Mouse (Mus musculus): ENCODE results near the gene Lrp5.

The Lrp5 gene

GRCm38 (mm10) chr19:3609826-3610225 lies 76.5 kb downstream of the Lrp5 start:
- DNase-seq = peak; percentile 17

GRCm38 (mm10) chr19:3594316-3594715 lies 92.0 kb downstream of the Lrp5 start:
- DNase-seq = no peak

GRCm38 (mm10) chr19:3593379-3594055 lies 92.8 kb downstream of the Lrp5 start:
- DNase-seq = no peak

DNA sequence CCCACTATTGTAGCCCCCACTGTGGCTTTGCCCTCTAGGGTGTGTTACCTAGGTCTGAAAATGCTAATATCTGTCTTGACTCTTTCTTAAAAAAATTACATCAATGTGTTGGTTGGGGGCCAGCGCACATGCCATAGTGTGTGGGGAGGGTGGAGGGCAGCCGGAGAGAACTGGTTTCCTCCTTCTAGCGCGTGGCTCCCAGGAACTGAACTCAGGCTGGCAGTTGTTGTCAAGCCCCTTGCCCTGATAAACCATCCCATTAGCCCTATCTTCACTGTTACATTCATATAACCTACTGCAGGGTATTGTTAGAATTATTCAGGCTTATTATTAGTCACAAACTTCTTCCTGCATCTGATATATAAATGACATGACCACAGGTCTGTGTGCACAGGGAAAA lies 96.4 kb downstream of the Lrp5 start:
- DNase-seq = no peak

DNA sequence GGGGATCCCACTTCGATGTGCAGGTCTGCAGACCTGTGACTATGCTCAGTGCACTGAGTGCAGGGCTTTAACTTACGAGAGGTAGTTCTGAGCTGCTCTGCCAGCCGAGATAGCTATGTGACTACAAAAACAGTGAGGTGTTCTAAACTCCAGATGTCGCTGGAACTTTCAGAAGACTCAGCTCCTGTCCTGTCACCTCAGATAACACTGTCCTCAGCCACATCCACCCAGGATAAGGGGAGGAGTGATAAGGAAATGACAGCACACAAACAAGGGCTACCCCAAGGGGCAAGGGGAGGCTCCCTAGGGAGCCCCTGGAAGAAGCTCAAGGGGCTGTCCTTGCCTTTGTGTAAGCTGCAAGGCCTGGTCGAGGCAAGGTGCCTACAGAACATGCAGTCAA lies 96.8 kb downstream of the Lrp5 start:
- no peak for DNase-seq

DNA sequence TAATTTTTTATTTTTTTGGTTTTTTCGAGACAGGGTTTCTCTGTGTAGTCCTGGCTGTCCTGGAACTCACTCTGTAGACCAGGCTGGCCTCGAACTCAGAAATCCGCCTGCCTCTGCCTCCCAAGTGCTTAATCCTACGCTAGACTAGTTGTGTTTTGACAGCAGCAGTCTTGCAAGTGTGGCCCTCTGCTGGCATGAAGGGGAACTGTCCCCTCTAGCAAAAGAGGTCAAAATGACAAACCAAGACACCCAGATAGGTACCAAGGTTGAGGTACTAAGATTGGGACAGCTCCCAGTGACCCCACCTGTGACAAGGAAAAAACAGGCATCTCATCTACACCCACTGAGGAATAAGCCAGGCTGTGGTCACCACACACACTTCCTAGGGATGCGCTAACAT lies 98.6 kb downstream of the Lrp5 start:
- DNase-seq = peak; percentile 40

DNA sequence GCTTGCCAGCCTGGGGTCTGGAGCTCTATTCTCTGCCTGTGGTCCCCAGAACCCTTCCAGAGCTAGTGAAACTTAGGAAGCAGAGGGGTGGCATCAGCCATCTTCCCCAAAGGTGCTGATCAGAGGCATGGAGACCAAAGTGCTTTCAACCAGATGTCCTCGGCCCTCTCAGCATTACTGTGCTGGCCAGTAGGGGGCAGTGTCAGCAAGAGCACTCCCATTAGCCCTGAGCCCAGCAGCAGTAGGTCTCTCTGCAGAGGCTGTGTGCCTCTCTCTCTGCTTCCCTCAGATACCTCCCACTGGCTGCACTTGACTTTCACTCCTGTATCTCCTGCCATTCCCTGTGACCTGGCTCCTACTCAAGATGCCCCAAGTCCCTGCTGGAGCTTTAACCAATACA lies 99.8 kb downstream of the Lrp5 start:
- peak; percentile 67 for DNase-seq

- DNase-seq = no peak
Measured at GRCm38 (mm10) chr19:3586026-3586425, 100.3 kb downstream of the Lrp5 start.

GRCm38 (mm10) chr19:3581326-3581725 lies 105.0 kb downstream of the Lrp5 start:
- peak; percentile 66 for DNase-seq

DNA sequence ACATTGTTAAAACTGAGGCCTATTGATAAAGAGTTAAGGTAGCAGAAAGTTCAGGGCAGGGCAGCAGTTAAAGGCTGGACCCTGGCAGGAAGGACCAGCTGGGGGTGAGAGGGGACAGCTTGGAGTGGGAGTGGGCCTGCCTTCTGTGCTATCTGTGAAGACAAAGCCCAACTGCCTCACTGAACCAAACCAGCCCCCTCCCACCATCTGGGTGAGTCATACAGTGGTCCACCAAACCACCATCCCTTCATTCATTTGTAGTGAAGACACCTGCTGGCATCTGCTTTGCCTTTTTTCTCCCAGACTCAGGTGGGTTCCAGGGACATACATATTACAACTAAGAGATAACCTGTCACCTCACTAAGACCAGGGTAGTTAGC lies 108.5 kb downstream of the Lrp5 start:
- no peak for DNase-seq

- no peak for DNase-seq
Measured at GRCm38 (mm10) chr19:3577265-3577910, 109.0 kb downstream of the Lrp5 start.

- no peak for DNase-seq
Measured at GRCm38 (mm10) chr19:3576451-3577264, 109.7 kb downstream of the Lrp5 start.

DNA sequence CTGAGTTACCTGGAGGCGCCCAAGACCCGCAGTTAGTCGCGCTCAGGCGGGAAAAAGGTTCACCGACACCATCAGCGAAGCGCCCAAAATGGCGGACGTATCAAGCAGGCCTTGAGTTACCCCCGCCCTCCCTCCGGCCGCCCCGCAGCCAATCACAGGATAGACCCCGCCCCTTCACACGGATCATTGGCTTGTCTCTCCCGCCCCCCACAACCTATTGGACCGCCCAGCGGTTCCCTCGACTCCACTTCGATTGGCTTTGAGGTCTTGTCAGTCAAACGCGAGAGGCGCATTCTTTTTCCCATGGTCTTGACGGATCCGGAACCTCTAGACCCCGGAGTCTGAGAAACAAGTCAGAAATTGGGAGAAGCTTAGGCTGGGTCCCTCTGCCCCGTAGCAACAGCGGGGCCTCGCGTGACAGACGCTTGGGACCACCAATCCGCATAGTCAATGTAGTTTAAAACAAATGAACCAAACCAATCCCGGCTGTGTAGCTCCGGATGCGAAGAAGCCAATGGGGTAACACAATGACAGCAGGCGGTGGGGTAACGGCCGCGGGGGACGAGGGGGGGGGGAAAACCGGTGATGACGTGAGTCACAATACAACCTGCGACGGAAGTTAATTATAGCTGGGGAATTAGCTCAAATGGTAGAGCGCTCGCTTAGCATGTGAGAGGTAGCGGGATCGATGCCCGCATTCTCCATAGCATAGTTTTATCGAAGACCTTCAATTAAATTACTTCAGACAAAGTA lies 110.6 kb downstream of the Lrp5 start, which contains the start of gene Ppp6r3:
Gene Ppp6r3, minus strand, starts transcription at position 118 of the 753 bp plus-strand sequence.
- peak; percentile 98 for DNase-seq

- peak; percentile 82 for DNase-seq
Measured at GRCm38 (mm10) chr19:3575276-3575631, 111.1 kb downstream of the Lrp5 start.

GRCm38 (mm10) chr19:3574593-3575094 lies 111.7 kb downstream of the Lrp5 start:
- no peak for DNase-seq

GRCm38 (mm10) chr19:3564309-3564708 lies 122.1 kb downstream of the Lrp5 start:
- DNase-seq = peak; percentile 81

GRCm38 (mm10) chr19:3562752-3563151 lies 123.6 kb downstream of the Lrp5 start:
- DNase-seq = peak; percentile 16

DNA sequence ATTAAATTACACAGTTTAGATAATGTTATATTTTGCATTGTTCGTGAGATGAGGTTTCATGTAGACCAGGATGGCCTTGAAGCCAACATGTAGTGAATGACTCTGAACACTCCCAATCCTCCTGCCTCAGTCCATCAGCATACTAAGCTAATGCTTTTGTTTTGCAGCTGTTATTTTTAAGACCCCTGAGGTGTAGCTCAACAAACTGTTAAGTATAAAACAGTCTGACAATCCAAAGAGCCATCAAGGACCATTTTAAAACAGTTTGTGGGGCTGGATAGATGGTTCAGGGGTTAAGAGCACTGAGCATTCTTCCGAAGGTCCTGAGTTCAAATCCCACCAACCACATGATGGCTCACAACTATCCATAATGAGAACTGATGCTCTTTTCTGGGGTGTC lies 124.1 kb downstream of the Lrp5 start:
- DNase-seq = no peak

DNA sequence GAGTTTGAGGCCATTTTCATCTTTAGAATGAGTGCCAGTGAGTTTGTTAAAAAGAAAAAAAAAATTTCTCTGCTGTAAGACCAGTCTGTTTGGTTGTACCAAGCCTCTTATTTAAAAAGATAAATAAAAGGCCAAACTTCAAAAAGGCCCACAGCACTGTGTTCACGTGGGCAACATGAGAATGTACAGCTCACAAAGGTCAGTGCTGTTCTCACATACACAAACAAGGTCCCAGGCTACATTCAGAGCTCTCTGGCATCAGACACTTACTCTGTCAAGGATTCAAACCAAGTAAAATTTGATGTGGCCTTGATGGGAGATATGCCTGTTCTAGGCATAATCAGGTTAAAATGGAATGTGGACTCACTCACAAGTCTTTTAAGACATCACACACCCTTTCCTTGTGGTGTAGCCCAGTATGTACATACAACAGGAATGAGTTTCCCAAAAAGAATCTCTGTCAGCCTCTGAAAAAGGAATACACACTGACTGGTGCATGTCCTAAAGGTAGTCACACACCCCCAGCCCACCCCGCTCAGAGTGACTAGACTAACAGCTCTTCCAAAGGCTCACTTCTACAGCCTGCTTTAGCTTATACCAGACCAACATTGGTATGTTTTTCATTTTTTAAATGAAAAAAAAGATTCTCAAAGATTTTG lies 130.1 kb downstream of the Lrp5 start:
- DNase-seq = no peak

DNA sequence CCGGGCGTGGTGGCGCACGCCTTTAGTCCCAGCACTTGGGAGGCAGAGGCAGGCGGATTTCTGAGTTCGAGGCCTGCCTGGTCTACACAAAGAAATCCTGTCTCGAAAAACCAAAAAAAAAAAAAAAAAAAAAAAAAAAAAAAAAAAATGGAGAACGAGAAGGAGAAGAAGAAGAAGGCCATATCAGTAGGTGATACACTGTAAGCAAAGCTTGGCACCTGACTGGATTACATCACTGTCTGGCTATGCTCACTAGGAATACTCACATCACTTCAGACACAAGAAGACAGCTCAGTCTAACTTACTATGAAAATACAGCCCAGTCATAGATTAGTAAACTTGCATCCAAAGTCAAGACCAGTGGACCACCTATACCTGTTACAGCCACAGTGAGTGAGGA lies 131.6 kb downstream of the Lrp5 start:
- DNase-seq = no peak

DNA sequence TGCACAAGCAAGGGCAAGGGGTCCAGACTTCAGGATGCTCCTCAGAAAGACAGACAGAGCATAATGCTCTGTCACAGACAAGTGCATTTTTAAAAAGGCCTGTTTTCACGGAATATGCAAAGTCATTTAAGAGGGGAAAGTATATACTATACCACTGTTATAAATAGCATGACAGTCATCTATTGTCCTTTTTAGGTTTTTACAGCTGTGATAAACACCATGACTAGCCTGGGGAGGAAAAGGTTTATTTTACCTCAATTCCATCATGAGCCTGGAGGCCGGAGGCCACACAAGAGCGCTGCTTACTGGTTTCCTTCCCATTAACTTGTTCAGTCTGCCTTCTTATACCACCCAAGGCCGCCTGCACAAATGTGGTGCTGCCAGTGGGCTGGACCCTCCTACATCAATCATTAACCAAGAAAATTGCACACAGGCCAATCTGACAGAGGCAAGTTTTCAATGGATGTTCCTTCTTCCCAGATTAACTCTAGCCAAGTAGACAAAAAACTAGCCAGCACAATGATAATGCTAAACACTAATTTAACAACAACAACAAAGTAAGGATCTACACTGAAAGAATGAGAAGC lies 134.7 kb downstream of the Lrp5 start:
- no peak for DNase-seq

DNA sequence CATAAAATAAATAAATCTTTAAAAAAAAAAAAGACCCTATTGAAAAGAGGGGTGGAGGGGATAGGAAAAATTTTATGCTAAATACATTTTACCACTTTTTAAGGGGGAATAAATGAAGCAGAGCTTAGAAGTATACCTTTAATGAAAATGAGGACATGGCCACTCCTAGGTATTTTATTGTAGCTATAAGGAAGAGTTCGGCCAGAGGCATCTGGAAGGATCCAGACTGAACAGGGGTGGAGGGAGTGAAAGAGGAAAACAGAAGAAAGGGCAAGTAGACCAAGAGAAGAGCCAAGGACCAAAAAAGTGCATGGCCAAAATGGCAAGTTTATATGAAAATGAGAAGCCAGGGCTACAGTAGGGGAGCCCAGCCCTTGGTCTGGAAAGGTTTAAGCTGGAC lies 136.3 kb downstream of the Lrp5 start:
- DNase-seq = no peak
